Mouse (Mus musculus): ENCODE data around the gene Fbln1. TPM values are rescaled to one million over a fixed set of nuclear protein-coding genes. Genes with fewer than 3 reads are reported as not detected.

Fbln1 gene
- 1 to 10 TPM; 2.8 to 3.1 TPM for total RNA-seq (2023)

DNA sequence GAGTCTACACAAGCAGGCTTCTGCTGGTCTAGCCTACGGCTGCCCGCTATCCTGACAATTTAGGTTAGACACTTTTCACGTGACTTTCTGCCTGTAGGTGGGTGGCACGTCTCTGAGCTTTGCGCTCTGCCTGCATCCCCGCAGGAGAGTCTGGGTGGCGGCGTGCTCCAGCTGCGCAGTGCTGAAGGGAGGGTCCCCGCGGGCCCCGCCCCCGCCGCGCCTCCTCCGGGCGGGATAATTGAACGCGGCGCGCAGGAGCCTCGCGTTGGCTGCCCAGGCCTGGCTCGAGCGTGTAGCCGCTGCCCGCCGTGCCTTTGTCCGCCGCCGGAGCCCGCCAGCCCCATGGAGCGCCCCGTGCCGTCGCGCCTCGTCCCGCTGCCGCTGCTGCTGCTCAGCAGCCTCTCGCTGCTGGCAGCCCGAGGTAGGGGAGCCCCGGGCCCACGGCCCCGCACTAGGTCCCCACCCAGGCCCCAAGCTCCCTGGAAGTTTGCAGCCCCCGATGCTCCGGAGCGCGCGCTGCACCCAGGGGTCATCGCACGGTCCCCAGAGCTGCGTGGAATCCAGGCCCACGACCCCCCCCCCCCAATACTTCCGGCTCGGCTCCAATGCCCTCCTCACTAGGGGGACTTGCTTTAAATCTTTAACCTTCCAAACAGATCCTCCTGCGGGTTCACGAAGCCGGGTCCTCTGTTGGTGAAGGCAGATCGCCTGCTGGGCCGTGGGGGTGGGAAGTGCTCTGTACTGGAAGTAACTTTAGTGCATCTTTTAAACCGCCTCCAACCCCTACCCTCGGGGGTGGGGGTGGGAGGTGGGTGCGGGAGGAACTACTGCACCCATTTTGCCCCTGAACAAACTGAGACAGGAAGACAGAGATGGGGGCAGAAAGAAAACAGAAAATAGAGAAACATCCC lies at the start of gene Fbln1:
Fbln1 (plus strand) TSS at position 158 of the 911 bp plus-strand sequence.

GRCm38 (mm10) chr15:85335671-85336300 lies 130.0 kb downstream of the Fbln1 start, which contains the start of gene Atxn10:
Gene Atxn10 (plus strand): TSS chr15:85336245.

Other genes starting within 250 kb of the Fbln1 start
- gene 5031439G07Rik, start 217.4 kb upstream of the Fbln1 start, total RNA-seq (2023), result 10 to 100 TPM; 62.6 to 83.3 TPM
- not detected for gene Upk3a, start 188.8 kb upstream of the Fbln1 start, total RNA-seq (2023)
- 1 to 10 TPM; 6.0 to 6.3 TPM for gene Fam118a, start 177.0 kb upstream of the Fbln1 start, total RNA-seq (2023)
- gene Smc1b, start 74.0 kb upstream of the Fbln1 start, total RNA-seq (2023), result not detected
- not detected for gene Ribc2, start 73.9 kb upstream of the Fbln1 start, total RNA-seq (2023)
- 100 to 1,000 TPM; 163 to 169 TPM for gene Atxn10, start 130.3 kb downstream of the Fbln1 start, total RNA-seq (2023)

All from neutrophil, adult 83 days (primary cell).